Mouse (Mus musculus) kidney, embryonic 15.5 days (tissue): ENCODE results near the gene Arf5. TPM values are rescaled to one million over a fixed set of nuclear protein-coding genes. Genes with fewer than 3 reads are reported as not detected.

Source experiments
- ATAC-seq: fragments of 200-750 bp; cut with Nextera tagmentation; replicated peaks from 2 replicates; pipeline ENCODE4 v1.8.0; 2017; ENCODE audit warnings: moderate TSS enrichment; ENCODE audit not compliant: low FRiP score
- H3K27ac ChIP-seq: fragments of 300-500 bp; sonication (generic); 2 replicates; pipeline ENCODE4 v1.5.1; 2015; ENCODE audit warnings: mild to moderate bottlenecking, inconsistent platforms
- H3K27me3 ChIP-seq: fragments of 300-500 bp; sonication (generic); 2 replicates; pipeline ENCODE4 v1.6.1; 2015; ENCODE audit warnings: inconsistent platforms
- H3K36me3 ChIP-seq: fragments of 300-500 bp; sonication (generic); 2 replicates; pipeline ENCODE4 v1.6.1; 2015; ENCODE audit warnings: inconsistent platforms
- H3K4me1 ChIP-seq: fragments of 300-500 bp; sonication (generic); 2 replicates; pipeline ENCODE4 v1.6.1; 2015; ENCODE audit warnings: inconsistent platforms
- H3K4me2 ChIP-seq: fragments of 300-500 bp; sonication (generic); 2 replicates; pipeline ENCODE4 v1.6.1; 2015; ENCODE audit warnings: moderate library complexity, mild to moderate bottlenecking, inconsistent platforms
- H3K4me3 ChIP-seq: fragments of 300-500 bp; sonication (generic); replicated peaks from 2 replicates; pipeline ENCODE4 v1.5.1; 2015; ENCODE audit warnings: mild to moderate bottlenecking, inconsistent platforms
- H3K9ac ChIP-seq: fragments of 300-500 bp; sonication (generic); 2 replicates; pipeline ENCODE4 v1.6.1; 2015; ENCODE audit warnings: mild to moderate bottlenecking, inconsistent platforms
- H3K9me3 ChIP-seq: fragments of 300-500 bp; sonication (generic); replicated peaks from 2 replicates; pipeline ENCODE4 v1.6.1; 2016; ENCODE audit warnings: inconsistent platforms
- WGBS: fragments of 180-500 bp; shearing (Covaris S2); methylation state at CpG from one replicate; pipeline ENCODE4 v1.1.7; 2015; ENCODE audit warnings: mixed read lengths; 5-methylcytosine and 5-hydroxymethylcytosine counted together
- polyA plus RNA-seq: library from polyadenylated mRNA; unstranded; fragments of >200 nt; fragmentation: Nextera tagmentation; extraction: Ambion mirVana; gene quantifications from 2 replicates; pipeline ENCODE4 v1.2.1, GENCODE M21; 2015

Arf5 gene
- polyA plus RNA-seq, 1 experiment from 2014 or later: 322 TPM

DNA sequence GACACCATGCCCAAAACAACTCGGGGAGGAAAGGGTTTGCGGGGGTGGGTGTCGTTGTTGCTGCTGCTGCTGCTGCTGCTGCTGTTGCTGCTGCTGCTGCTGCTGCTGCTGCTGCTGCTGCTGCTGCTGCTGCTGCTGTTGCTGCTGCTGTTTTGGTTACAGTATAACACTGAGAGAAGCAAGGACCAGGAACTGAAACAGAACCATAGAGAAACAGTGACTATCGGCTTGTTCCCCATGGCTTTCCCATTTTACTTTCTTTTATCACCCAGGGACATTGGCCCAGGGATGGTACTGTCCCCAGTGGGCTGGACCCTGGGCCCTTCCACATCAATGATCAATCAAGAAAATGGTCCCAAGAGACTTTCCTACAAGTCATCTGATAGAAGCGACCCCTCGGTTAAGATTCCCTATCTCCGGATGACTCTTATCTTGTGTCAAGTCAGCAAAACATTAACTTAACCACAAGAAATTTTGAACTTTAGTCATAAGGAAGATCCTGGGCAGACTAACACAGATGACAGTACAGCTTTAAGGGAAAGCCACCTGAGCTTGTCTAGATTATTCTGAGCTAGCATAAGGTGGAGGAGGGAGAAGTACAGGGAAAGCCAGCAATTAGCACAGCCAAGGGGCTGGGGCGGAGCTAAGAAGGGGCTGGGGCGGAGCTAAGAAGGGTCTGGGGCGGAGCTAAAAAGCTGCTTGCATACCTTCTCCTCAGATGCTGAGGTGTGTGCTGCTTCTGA, 7.6 kb downstream of the Arf5 start:
- WGBS: 71% methylated on average over 10 of the region's 10 CpGs
- Histone ChIP-seq H3K4me1 (no peaks in the 10 kb centered on the region), H3K4me2 (no peak overlapping the region), H3K9me3 (no peaks in the 10 kb centered on the region), H3K4me3 (no peak overlapping the region), H3K36me3 (peaks cover 12% of the 10 kb centered on the region), H3K9ac (no peak overlapping the region), H3K27ac (no peak overlapping the region), H3K27me3 (no peaks in the 10 kb centered on the region)
- no peak for ATAC-seq

- H3K36me3 ChIP-seq: peaks cover 7% of the 10 kb centered on the region
- H3K4me3 ChIP-seq: no peak overlapping the region
- 80% methylated on average over 6 of the region's 6 CpGs for WGBS
- H3K27ac ChIP-seq: no peak overlapping the region
- H3K4me1 ChIP-seq: no peaks in the 10 kb centered on the region
- H3K9ac ChIP-seq: no peak overlapping the region
- H3K4me2 ChIP-seq: no peak overlapping the region
- H3K27me3 ChIP-seq: no peaks in the 10 kb centered on the region
- no peak for ATAC-seq
- no peaks in the 10 kb centered on the region for H3K9me3 ChIP-seq
Observed at GRCm38 (mm10) chr6:28431538-28431855, 8.1 kb downstream of the Arf5 start.

- no peak overlapping the region for H3K27ac ChIP-seq
- no peaks in the 10 kb centered on the region for H3K36me3 ChIP-seq
- ATAC-seq: no peak
- WGBS: 75% methylated on average over 7 of the region's 7 CpGs
- no peaks in the 10 kb centered on the region for H3K4me1 ChIP-seq
- no peak overlapping the region for H3K4me2 ChIP-seq
- no peak overlapping the region for H3K9ac ChIP-seq
- no peak overlapping the region for H3K4me3 ChIP-seq
- no peaks in the 10 kb centered on the region for H3K9me3 ChIP-seq
- H3K27me3 ChIP-seq: peaks cover 41% of the 10 kb centered on the region
Observed at GRCm38 (mm10) chr6:28447937-28448336, 24.6 kb downstream of the Arf5 start.

DNA sequence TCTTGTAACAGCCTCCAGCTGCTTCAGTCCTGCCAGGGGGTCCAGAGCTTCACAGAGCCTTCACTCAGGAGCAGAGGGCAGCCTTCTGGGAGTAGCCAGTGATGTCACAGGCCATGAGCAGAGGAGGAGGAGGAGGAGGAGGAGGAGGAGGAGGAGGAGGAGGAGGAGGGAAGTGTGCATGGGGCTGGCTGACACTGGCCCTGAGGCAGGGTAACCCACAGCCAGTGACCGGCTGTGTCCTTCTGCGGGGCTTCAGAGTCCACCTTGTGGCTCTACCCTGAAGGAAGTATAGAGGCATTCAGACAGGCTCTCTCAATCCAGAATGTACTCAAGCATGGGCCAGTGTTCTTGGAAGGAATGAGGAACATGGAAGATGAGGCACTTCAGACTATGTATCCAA, 25.9 kb downstream of the Arf5 start, which contains the start of gene Pax4:
Gene Pax4 (minus strand): TSS at position 101 of the 400 bp plus-strand sequence.
- no peaks in the 10 kb centered on the region for H3K4me1 ChIP-seq
- H3K27me3 ChIP-seq: peaks cover 49% of the 10 kb centered on the region
- 75% methylated on average over 2 of the region's 2 CpGs for WGBS
- H3K9me3 ChIP-seq: no peaks in the 10 kb centered on the region
- H3K4me3 ChIP-seq: no peak within 1 kb of the TSS
- H3K27ac ChIP-seq: no peak within 1 kb of the TSS
- no peak within 1 kb of the TSS for H3K9ac ChIP-seq
- H3K36me3 ChIP-seq: no peaks in the 10 kb centered on the region
- no peak within 1 kb of the TSS for H3K4me2 ChIP-seq
- ATAC-seq: no peak

GRCm38 (mm10) chr6:28450481-28450880, 27.1 kb downstream of the Arf5 start:
- ATAC-seq: no peak

GRCm38 (mm10) chr6:28450977-28451376, 27.6 kb downstream of the Arf5 start:
- Histone ChIP-seq H3K4me1 (no peaks in the 10 kb centered on the region), H3K9me3 (no peaks in the 10 kb centered on the region), H3K4me2 (no peak overlapping the region), H3K36me3 (no peaks in the 10 kb centered on the region), H3K4me3 (no peak overlapping the region), H3K27ac (no peak overlapping the region), H3K9ac (no peak overlapping the region), H3K27me3 (peaks cover 59% of the 10 kb centered on the region)
- ATAC-seq: no peak
- WGBS: under 1% methylated on average over 12 of the region's 12 CpGs

More at GRCm38 (mm10) chr6:28450481-28450880, 27.1 kb downstream of the Arf5 start:
- Histone ChIP-seq H3K27ac (no peak overlapping the region), H3K4me2 (no peak overlapping the region), H3K4me1 (no peaks in the 10 kb centered on the region), H3K9ac (no peak overlapping the region), H3K36me3 (no peaks in the 10 kb centered on the region), H3K9me3 (no peaks in the 10 kb centered on the region), H3K4me3 (no peak overlapping the region), H3K27me3 (peaks cover 54% of the 10 kb centered on the region)
- 16% methylated on average over 5 of the region's 5 CpGs for WGBS

- H3K9ac ChIP-seq: no peak overlapping the region
- no peaks in the 10 kb centered on the region for H3K9me3 ChIP-seq
- H3K4me1 ChIP-seq: no peaks in the 10 kb centered on the region; the same call in 1 of the 2 replicates
- H3K4me2 ChIP-seq: no peak overlapping the region
- peaks cover 11% of the 10 kb centered on the region for H3K27me3 ChIP-seq
- no peak overlapping the region for H3K4me3 ChIP-seq
- no peak overlapping the region for H3K27ac ChIP-seq
- no peaks in the 10 kb centered on the region for H3K36me3 ChIP-seq
- ATAC-seq: no peak
Observed at GRCm38 (mm10) chr6:28459221-28459668, 35.9 kb downstream of the Arf5 start.

GRCm38 (mm10) chr6:28460534-28460933, 37.2 kb downstream of the Arf5 start:
- H3K27me3 ChIP-seq: peaks cover 6% of the 10 kb centered on the region; the same call in 1 of the 2 replicates
- no peak overlapping the region for H3K27ac ChIP-seq
- no peak overlapping the region for H3K9ac ChIP-seq
- WGBS: 5% methylated on average over 5 of the region's 5 CpGs
- H3K4me3 ChIP-seq: no peak overlapping the region
- no peaks in the 10 kb centered on the region for H3K9me3 ChIP-seq
- no peak overlapping the region for H3K4me2 ChIP-seq
- H3K36me3 ChIP-seq: no peaks in the 10 kb centered on the region
- no peak for ATAC-seq
- H3K4me1 ChIP-seq: peaks cover 4% of the 10 kb centered on the region; the same call in 1 of the 2 replicates

DNA sequence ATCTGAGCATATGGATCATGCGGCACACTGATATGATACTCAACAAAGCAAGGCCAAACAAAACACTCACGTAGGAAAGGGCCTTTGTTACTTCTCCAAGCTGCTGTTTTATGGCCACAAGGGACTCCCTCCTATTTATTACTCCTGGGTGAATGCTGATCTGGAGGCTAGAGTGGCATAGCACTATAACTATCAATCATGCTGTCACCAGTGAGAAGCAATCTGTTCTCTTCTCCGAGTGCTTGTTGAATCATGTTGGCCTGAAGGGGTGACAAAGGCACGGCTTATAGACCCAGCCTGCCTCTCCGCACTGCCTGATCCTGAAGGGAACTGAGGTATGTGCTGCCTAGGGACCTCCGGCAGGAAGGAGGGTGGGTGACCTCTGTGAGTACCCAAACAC, 41.3 kb downstream of the Arf5 start:
- H3K36me3 ChIP-seq: no peaks in the 10 kb centered on the region
- H3K27ac ChIP-seq: no peak overlapping the region

DNA sequence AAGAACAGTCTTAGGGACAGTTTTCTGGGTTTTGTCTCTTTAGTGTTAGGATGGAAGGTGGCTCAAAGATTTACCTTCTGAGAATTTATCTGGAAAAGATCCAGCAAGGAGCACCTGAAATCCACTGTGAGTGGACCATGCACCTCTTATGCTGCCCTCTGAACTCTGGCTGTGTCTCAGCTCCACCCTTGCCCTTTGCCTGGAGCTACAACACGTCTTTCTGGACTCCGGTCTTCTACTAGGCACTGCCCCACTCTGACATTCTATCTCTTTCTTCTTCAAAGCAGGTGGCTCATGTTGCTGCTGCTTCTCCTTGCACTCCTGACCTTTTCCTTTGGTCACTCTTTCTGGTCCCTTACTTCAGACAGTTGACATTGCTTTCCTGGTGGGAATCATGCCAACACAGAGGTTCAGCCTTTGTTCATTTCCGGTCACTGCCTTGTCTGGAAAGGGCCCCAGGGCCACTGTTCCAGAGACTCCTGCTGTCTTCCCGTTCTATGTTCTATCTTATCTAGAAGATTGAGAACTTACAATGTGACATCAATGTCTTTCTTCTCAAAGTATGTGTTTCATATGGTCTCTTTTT, 46.8 kb downstream of the Arf5 start:
- 49% methylated on average over 4 of the region's 4 CpGs for WGBS
- Histone ChIP-seq H3K9ac (no peak overlapping the region), H3K9me3 (no peaks in the 10 kb centered on the region), H3K4me2 (no peak overlapping the region), H3K36me3 (no peaks in the 10 kb centered on the region), H3K27me3 (no peaks in the 10 kb centered on the region), H3K4me1 (0 out of 2 replicates have a peak, but pooled peaks cover 3% of the 10 kb centered on the region), H3K4me3 (no peak overlapping the region), H3K27ac (no peak overlapping the region)
- ATAC-seq: no peak

More for the DNA sequence above, 41.3 kb downstream of the Arf5 start:
- WGBS: 8% methylated on average over 6 of the region's 6 CpGs
- H3K9me3 ChIP-seq: no peaks in the 10 kb centered on the region
- no peak overlapping the region for H3K4me3 ChIP-seq
- H3K4me2 ChIP-seq: no peak overlapping the region
- ATAC-seq: no peak
- no peak overlapping the region for H3K9ac ChIP-seq
- H3K4me1 ChIP-seq: peaks cover 4% of the 10 kb centered on the region; the same call in 1 of the 2 replicates
- no peaks in the 10 kb centered on the region for H3K27me3 ChIP-seq

DNA sequence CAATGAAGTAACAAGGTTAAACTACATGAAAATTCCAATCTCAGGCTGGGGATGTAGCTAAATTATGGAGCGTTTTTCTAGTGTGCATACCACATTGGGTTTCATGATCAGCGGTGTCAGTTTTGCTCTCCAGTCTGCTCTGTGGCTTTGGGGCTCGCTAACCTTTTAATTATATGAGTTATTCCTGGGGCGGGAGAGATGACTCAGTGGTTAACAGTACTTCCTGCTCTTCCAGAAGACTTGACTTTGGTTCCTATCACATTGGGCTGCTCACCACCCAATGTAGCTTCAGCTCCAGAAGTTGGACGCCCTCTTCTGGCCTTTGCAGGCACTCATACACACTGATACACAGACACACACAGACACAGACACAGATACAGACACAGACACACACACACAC, 47.3 kb downstream of the Arf5 start:
- Histone ChIP-seq H3K9me3 (no peaks in the 10 kb centered on the region), H3K36me3 (no peaks in the 10 kb centered on the region), H3K4me1 (0 out of 2 replicates have a peak, but pooled peaks cover 3% of the 10 kb centered on the region), H3K4me2 (no peak overlapping the region), H3K27ac (no peak overlapping the region), H3K4me3 (no peak overlapping the region), H3K9ac (no peak overlapping the region), H3K27me3 (no peaks in the 10 kb centered on the region)
- ATAC-seq: no peak
- WGBS: 77% methylated on average over 5 of the region's 5 CpGs

GRCm38 (mm10) chr6:28471284-28472035, 48.1 kb downstream of the Arf5 start:
- ATAC-seq: no peak
- Histone ChIP-seq H3K27me3 (no peaks in the 10 kb centered on the region), H3K9me3 (no peaks in the 10 kb centered on the region), H3K27ac (no peak overlapping the region), H3K4me3 (no peak overlapping the region), H3K4me1 (0 out of 2 replicates have a peak, but pooled peaks cover 3% of the 10 kb centered on the region), H3K9ac (no peak overlapping the region), H3K36me3 (no peaks in the 10 kb centered on the region), H3K4me2 (no peak overlapping the region)
- WGBS: 87% methylated on average over 9 of the region's 9 CpGs
